In genomic region chr16:29945376-29945890, GRCm38 (mm10) we compare ENCODE assay signal across 8 mouse cellular contexts.
A peak's percentile ranks its signal among the peaks of the same experiment; 100 is the strongest.
DNase-seq lines count a peak whose midpoint lies in the region; ATAC-seq and TF ChIP-seq lines count a peak whose summit lies in the region.

No protein-coding gene starts in this region.

- no peaks in the 10 kb centered on the region for H3K27me3 ChIP-seq in testis, adult 2 months (ENCODE audit: control insufficient read depth, insufficient read depth, low read length)
- no peaks in the 10 kb centered on the region for H3K27me3 ChIP-seq in embryonic facial prominence, embryonic 15.5 days
- H3K27me3 ChIP-seq in limb, embryonic 12.5 days: peaks cover 12% of the 10 kb centered on the region
- H3K27me3 ChIP-seq in midbrain, embryonic 14.5 days (ENCODE audit: control insufficient read depth, insufficient read depth, low read length): 0 out of 2 replicates have a peak, but pooled peaks cover 9% of the 10 kb centered on the region

- TF ChIP-seq POLR2A in testis, adult 2 months (IDR thresholded peaks at IDR 0.05; ENCODE audit: control insufficient read depth, low read depth, low read length): no peak

- peak overlapping the region; percentile 53 for H3K4me3 ChIP-seq in testis, adult 2 months (ENCODE audit: control insufficient read depth, low read depth, low read length)
- peak overlapping the region; percentile 43 for H3K4me3 ChIP-seq in embryonic facial prominence, embryonic 15.5 days (replicated peaks)
- H3K4me3 ChIP-seq in limb, embryonic 12.5 days (replicated peaks): peak overlapping the region; percentile 37
- H3K4me3 ChIP-seq in midbrain, embryonic 14.5 days (replicated peaks; ENCODE audit: low read depth, low read length): peak overlapping the region; percentile 32

- TF ChIP-seq CTCF in testis, adult 2 months (IDR thresholded peaks at IDR 0.05; ENCODE audit: control insufficient read depth, insufficient read depth, insufficient replicate concordance, low read depth, low read length): no peak

- H3K9ac ChIP-seq in embryonic facial prominence, embryonic 15.5 days: peak overlapping the region; percentile 47
- peak overlapping the region; percentile 58 for H3K9ac ChIP-seq in limb, embryonic 12.5 days (replicated peaks)
- peak overlapping the region; percentile 46; the same call in 1 of the 2 replicates for H3K9ac ChIP-seq in midbrain, embryonic 14.5 days (replicated peaks; ENCODE audit: low read length)

- WGBS in embryonic facial prominence, embryonic 15.5 days: 7% methylated on average over 9 of the region's 9 CpGs
- WGBS in limb, embryonic 12.5 days: 6% methylated on average over 9 of the region's 9 CpGs
- 8% methylated on average over 9 of the region's 9 CpGs for WGBS in midbrain, embryonic 14.5 days

- H3K4me1 ChIP-seq in testis, adult 2 months (ENCODE audit: control insufficient read depth, insufficient read depth, low read length): peaks cover 8% of the 10 kb centered on the region
- peaks cover 37% of the 10 kb centered on the region for H3K4me1 ChIP-seq in embryonic facial prominence, embryonic 15.5 days
- H3K4me1 ChIP-seq in limb, embryonic 12.5 days (replicated peaks): peaks cover 57% of the 10 kb centered on the region
- H3K4me1 ChIP-seq in midbrain, embryonic 14.5 days (ENCODE audit: control insufficient read depth, insufficient read depth, low read length): peaks cover 9% of the 10 kb centered on the region; the same call in 1 of the 2 replicates

- no peak for ATAC-seq in embryonic facial prominence, embryonic 15.5 days (ENCODE audit: insufficient number of reproducible peaks, low FRiP score, low TSS enrichment, low read depth)
- no peak for ATAC-seq in limb, embryonic 12.5 days (ENCODE audit: insufficient number of reproducible peaks, insufficient read depth, low FRiP score, low TSS enrichment, low read depth)
- no peak for ATAC-seq in midbrain, embryonic 14.5 days (ENCODE audit: low FRiP score, low TSS enrichment)

- H3K27ac ChIP-seq in testis, adult 2 months (ENCODE audit: control insufficient read depth, insufficient read depth, low read depth, low read length): no peak overlapping the region; the same call in 1 of the 2 replicates
- peak overlapping the region; percentile 90 for H3K27ac ChIP-seq in embryonic facial prominence, embryonic 15.5 days (replicated peaks)
- H3K27ac ChIP-seq in limb, embryonic 12.5 days: peak overlapping the region; percentile 92
- H3K27ac ChIP-seq in midbrain, embryonic 14.5 days (replicated peaks; ENCODE audit: low read depth, low read length): 0 out of 2 replicates have a peak overlapping the region, but pooled peaks have one; percentile 8

- peak overlapping the region; percentile 86 for H3K4me2 ChIP-seq in embryonic facial prominence, embryonic 15.5 days (replicated peaks)
- peak overlapping the region; percentile 79 for H3K4me2 ChIP-seq in limb, embryonic 12.5 days
- H3K4me2 ChIP-seq in midbrain, embryonic 14.5 days (ENCODE audit: low read length): peak overlapping the region; percentile 75

- no peak for DNase-seq in testis, postnatal 10 days (ENCODE audit: low spot score)
- peak; percentile 49 for DNase-seq in heart, postnatal 4 days
- DNase-seq in midbrain, embryonic 14.5 days: peak; percentile 32
- DNase-seq in ovary, postnatal 36 days (ENCODE audit: low spot score): no peak
- DNase-seq in layer of hippocampus, adult 9-10 months (ENCODE audit: low spot score): no peak

- no peaks in the 10 kb centered on the region for H3K9me3 ChIP-seq in embryonic facial prominence, embryonic 15.5 days (replicated peaks)
- H3K9me3 ChIP-seq in limb, embryonic 12.5 days: no peaks in the 10 kb centered on the region
- no peaks in the 10 kb centered on the region for H3K9me3 ChIP-seq in midbrain, embryonic 14.5 days (ENCODE audit: control insufficient read depth, low read length)

- H3K36me3 ChIP-seq in testis, adult 2 months (ENCODE audit: control insufficient read depth, insufficient read depth, low read length): no peaks in the 10 kb centered on the region
- no peaks in the 10 kb centered on the region for H3K36me3 ChIP-seq in embryonic facial prominence, embryonic 15.5 days
- H3K36me3 ChIP-seq in limb, embryonic 12.5 days: no peaks in the 10 kb centered on the region
- no peaks in the 10 kb centered on the region for H3K36me3 ChIP-seq in midbrain, embryonic 14.5 days (ENCODE audit: control insufficient read depth, insufficient read depth, low read length)

Comparison
In these comparisons a context has a peak if more than half of its experiments do, and no peak if none do; other contexts are left out.
1. DNase-seq: peak in heart, postnatal 4 days (single experiment) and midbrain, embryonic 14.5 days (single experiment); none in testis, postnatal 10 days (single experiment), ovary, postnatal 36 days (single experiment) and layer of hippocampus, adult 9-10 months (single experiment).
2. Peak in every context shown above with its lines, with median percentiles within 50 percentile points of each other: H3K4me3 ChIP-seq, H3K4me2 ChIP-seq and H3K9ac ChIP-seq.